Mouse (Mus musculus) v-Abl transformed pro-B cells (cell line): ENCODE measurements around the gene Trim7.
"Not testable (repeated sequence)": the region's sequence is repeated elsewhere in the genome, so short reads cannot be mapped to it uniquely, and the experiment has no call there.

Source experiments
- in situ Hi-C, 2 experiments: fragments of 400-800 bp; cut with MboI; formaldehyde crosslinking; loops; one replicate each; pipeline ENCODE4 v1.15.1; 2025; ENCODE audit not compliant: unreplicated experiment in 2 of 2

Trim7 gene

DNA sequence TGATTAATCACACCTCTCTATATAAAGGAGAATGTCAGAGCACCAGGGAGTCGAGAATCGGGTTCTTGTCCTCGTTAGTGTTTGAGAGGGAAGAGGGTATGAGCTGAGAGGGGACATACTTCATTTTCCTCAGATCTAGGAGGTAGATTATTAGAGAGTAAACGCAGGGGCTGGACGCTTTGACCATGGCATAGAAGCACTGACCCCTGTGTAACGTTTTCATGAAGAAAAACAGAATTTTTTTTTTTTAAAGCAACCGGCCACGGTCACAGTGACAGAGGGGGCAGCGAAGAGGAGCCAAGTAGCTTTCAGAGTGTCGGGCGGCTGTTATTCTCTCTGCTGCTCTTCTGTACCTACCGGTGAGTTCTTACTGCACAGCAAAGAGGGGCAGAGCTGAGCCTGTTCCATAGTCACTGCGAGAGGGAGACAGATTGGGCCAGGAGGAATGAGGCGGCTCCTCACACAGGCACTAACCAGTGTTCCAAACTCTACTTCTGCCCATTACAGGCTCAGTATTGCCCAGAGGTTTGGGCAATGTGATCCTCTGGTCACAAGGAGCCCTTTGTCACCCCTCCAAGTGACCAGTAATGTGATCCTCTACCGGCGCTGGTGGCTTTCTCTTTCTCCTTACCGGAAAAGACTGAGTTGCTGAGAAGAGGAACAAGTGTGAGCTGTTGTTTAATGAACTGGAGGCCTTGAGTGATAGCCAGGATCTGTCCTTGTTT lies 46.0 kb downstream of the Trim7 start:
- in situ Hi-C loops: loop anchor here (5.0 to 25.0 kb wide), 3 partner anchors 225 to 540 kb away; partner anchors contain the start of gene Olfr1389 (in 1 of the 2)

DNA sequence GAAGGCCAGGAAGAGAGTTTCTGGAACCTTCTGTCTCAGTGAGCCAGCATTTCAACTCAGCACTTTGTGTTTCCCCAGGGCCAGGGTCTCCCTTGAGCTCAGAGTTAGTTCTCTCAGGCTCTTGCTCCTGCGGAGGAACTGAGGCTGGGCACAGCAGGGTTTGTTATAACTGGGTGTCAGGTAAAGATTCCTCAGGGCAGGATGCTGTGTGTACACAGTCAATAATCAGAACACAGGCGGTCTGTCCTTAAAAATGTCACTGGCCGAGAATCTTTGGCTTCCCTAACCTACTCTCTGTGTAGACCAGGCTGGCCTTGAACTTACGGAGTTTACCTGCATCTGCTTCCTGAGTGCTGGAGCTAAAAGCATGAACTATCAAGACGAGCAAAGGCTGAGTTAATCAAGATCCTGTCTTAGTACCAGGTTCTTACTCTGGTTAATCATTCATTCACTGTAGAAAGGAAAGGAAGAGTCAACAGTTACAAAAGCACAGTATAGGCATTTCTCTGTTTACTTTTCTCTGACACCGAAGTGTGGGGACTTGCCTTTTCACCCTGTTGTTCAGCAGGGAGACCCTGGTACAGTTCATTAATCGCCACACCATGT lies 46.9 kb downstream of the Trim7 start:
- in situ Hi-C loops: loop anchor here (5.0 to 25.0 kb wide), 3 partner anchors 225 to 540 kb away; partner anchors contain the start of gene Olfr1389 (in 1 of the 2)

DNA sequence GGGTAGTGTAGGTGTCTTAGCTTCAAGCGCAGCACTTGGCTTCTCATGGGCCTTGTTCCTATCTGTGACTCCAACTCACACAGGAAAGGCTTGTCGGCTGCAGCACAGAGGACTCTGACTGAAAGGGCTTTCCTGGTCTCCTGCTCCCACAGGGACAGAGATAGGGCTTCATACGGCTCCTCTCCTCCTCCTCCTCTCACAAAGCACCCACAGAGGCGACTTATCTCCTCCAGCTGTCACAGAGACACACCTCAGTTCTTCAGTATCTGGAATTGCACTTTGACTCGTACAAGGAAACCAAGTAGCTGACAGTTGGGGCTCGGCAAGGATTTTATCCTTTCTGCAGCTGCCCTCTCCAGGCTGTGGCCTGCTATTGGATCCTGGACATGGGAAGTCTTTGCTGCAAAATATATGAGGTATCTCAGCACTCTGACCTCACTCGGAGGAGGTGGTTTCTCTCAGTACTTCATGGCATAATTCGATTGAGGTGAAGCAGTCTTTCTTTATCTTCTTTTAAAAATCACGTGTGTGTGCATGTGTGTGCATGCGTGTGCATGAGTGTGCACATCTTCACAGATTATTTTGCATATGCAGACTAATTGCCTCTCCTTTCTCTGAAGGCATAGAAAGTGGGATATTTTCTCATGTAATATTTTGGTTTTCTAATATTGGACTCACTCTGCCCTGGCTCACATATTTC lies 47.8 kb downstream of the Trim7 start:
- in situ Hi-C loops: loop anchor here (5.0 to 25.0 kb wide), 3 partner anchors 224 to 539 kb away; partner anchors contain the start of gene Olfr1389 (in 1 of the 2)

DNA sequence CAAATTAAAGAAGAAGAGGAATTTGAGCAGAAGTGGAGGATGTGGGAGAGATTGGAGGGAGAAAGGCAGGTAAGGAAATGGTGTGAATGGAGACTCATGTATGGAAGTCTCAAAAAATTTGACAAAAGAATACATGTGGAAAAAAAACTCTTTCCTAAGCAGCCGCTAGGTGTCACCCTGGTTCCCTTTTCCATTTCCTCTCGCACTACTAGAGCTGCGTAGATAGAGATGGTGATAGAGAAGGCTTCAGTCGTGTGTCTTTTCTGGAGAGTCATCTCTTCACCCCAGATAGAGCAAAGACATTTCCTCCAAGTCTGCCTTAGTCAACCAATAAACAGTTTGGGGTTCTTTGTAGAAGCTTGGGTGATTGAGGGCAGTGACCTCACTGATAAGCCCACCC lies 48.5 kb downstream of the Trim7 start:
- in situ Hi-C loops: loop anchor here (5.0 to 25.0 kb wide), 3 partner anchors 223 to 538 kb away; partner anchors contain the start of gene Olfr1389 (in 1 of the 2)

DNA sequence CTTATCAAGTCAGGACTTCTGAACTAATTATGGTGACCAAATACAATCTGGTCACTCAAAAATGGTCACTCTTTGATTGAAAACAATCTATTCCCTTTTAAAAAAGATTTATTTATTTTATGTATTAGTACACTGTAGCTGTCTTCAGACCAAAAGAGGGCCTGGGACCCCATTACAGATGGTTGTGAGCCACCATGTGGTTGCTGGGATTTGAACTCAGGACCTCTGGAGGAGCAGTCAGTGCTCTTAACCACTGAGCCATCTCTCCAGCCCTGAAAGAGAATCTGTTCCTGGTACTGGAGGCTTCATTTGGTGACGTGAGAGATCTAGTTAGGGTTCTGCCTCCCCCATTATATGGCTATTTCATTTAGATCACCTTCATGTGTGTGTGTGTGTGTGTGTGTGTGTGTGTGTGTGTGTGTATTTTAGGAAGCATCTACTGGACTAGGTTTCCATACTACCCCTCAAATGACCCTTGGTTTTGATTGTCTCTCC lies 49.5 kb downstream of the Trim7 start:
- in situ Hi-C loops: not testable (repeated sequence)

DNA sequence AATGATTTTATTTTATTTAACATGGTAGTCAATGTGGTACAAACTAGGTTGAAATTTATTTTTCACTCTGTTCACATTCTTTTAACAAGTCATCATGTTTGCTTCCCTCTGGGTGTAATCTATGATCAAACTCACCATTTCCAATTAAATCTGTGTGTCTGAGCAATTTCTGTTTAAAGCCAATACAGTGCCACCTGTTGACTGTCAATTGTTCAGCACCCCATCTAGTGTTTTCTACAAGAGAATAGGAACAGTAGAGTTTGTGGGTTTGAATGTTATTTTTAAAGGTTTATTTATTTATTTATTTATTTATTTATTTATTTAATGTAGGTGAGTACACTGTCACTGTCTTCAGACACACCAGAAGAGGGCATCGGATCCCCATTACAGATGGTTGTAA lies 50.7 kb downstream of the Trim7 start:
- in situ Hi-C loops: no loop called here

DNA sequence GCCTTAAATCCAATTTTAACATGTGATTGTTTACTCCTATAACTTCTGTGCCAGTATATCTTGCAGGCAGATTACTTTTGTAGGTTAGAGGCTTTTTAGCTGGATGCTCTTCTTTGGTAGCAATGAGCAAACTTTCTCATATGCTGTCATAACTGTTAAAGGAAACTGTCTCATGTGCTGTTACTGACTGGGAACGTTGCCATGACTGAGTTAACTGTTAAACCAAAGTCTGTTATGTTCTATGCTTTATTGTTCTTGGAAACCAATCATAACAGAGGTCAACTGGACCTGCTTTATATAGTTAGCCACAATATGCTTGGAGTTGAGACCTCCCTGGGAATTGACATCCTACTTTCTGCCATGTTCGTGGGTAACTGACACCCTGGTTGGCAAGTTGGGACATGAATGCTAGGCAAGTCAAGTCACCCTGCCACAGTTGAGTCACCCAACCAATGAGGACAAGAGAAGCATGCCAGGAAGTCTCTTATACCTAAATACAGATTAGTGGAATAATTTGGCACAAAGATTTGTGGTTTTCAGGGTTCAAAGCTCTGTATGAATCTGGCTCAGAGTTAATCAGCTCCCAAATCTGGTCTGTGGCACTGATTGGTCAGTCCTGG lies 73.0 kb downstream of the Trim7 start:
- in situ Hi-C loops: no loop called here

DNA sequence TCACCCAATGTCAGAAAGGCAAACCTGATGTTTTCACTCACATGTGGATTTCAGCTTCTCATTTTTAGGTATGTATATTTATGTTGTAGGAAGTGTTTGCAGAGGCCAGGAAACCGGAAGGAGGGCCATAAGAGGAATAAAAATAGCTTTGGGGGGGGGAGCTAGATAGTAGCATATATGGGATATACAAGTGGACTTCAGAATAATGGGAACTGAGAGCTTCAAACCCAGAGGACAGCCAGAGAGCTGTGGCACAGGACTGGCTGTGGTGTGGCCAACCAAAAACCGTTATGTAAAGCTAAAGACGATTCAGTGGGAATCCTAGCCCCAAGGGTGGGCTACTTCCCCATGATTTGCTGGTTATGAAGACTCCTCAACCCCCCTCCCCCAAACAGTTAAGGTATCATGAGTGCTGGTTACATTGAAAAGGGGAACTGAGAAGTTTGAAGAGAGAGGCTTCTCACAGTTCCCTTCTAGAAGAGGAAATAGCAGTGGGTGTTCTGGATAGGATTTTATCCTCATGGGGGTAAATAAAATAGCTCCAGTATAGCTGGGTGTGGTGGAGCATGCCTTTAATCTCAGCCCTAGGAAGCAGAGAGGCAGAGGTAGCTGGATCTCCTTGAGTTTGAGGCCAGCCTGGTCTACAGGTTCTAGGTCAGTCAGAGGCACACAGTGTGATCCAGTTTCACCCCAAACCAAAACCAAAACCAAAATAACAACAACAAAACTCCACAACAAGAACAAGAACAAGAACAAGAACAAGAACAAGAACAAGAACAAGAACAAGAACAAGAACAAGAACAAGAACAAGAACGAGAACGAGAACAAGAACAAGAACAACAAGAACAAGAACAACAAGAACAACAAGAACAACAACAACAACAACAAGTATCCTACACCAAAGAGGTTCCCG lies 75.0 kb downstream of the Trim7 start:
- in situ Hi-C loops: not testable (repeated sequence)

DNA sequence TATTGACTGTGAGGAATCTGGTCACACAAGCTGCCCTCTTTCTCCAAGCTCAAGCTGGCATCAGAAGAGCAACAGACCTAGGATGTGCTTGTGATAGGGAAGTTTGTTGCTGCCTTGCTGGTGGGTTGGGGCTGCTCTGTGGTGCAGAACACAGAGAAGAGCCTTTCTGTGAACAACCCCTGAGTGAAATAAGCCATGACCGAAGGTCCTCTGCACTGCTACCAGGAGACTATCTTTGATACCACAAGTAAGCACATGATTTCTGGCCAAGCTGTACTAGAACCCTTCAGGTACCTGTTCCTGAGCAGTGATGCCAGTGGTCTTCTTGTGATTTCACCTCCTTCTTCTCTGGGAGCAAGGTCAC lies 75.6 kb downstream of the Trim7 start:
- in situ Hi-C loops: not testable (repeated sequence)
